Mouse (Mus musculus) skeletal muscle tissue, adult 2 months (tissue): Measurements from ENCODE around the gene Tmem92.

Experiments used
- DNase-seq: peaks from one replicate; pipeline ENCODE4 v3.0.0-alpha.2; 2012; ENCODE audit warnings: low read depth, low spot score

Gene Tmem92

DNA sequence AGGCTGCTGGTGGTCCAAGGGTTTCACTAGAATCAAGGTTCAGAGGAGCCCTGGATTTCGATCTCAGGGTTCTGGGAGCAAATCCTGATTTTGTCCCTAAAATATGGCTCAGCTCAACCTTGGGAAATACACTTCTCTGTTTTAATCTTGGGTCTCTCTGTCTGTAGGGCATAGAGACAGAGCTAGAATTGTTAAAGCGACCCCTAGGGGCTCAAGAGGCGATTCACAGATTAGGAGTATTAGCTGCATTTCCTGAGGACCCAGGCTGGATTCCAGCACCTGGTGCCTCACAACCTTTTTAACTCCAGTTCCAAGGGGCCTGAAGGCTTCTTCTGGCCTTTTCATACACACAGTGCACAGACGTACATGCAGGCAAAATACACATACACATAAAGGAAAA is 52.9 kb downstream of the Tmem92 start:
- DNase-seq: no peak

- no peak for DNase-seq
Measured at GRCm38 (mm10) chr11:94728545-94728944, 54.0 kb downstream of the Tmem92 start.

DNA sequence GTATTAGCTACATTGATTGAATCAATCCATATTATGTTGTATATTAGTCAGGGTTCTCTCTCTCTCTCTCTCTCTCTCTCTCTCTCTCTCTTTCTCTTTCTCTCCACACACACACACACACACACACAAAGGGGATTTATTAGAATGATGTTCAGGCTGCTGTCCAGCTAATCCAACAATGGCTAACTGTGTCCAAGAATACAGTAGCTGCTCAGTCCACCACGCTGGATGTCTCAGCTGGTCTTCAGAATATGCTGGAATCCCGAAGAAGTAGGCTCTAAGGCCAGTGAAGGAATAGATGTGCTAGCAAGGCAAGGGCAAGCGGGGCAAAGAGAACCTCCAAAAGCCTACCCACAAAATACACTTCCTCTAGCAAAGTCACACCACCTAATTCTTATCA is 55.2 kb downstream of the Tmem92 start:
- no peak for DNase-seq
